Comparison of ENCODE assay signal across 8 mouse cellular contexts in genomic region chrX:160765389-160766232, GRCm38 (mm10). TPM values are rescaled to one million over a fixed set of nuclear protein-coding genes. Genes with fewer than 3 reads are reported as not detected.
DNase-seq lines count a peak whose midpoint lies in the region; ATAC-seq and TF ChIP-seq lines count a peak whose summit lies in the region.

No protein-coding gene starts in this region.

- no peaks in the 10 kb centered on the region; a peak in 1 of 4 replicates for H3K27me3 ChIP-seq in MEL (ENCODE audit: control insufficient read depth in 1 of 2, insufficient read depth in 2 of 2, low read length in 2 of 2)
- H3K27me3 ChIP-seq in forebrain, embryonic 16.5 days (replicated peaks; ENCODE audit: control insufficient read depth, insufficient read depth, low read length): 0 out of 2 replicates have a peak, but pooled peaks cover 3% of the 10 kb centered on the region
- no peaks in the 10 kb centered on the region for H3K27me3 ChIP-seq in neural tube, embryonic 14.5 days (ENCODE audit: control insufficient read depth, insufficient read depth, low read length)

- WGBS in forebrain, embryonic 16.5 days: 28% methylated on average over 30 of the region's 30 CpGs
- WGBS in neural tube, embryonic 14.5 days: 27% methylated on average over 30 of the region's 30 CpGs

- no peaks in the 10 kb centered on the region for H3K9me3 ChIP-seq in MEL (replicated peaks; ENCODE audit: insufficient read depth, low read length)
- no peaks in the 10 kb centered on the region for H3K9me3 ChIP-seq in forebrain, embryonic 16.5 days (ENCODE audit: control insufficient read depth, low read length)
- H3K9me3 ChIP-seq in neural tube, embryonic 14.5 days (ENCODE audit: control insufficient read depth, low read length): no peaks in the 10 kb centered on the region

- TF ChIP-seq RAD21 in MEL (IDR thresholded peaks at IDR 0.05; ENCODE audit: low read depth, low read length): no peak

- TF ChIP-seq EP300 in MEL (IDR thresholded peaks at IDR 0.05; ENCODE audit: low read depth in 1 of 2, low read length in 2 of 2): peak in 1 of 2 experiments; percentile 3; a peak in 1 of 4 replicates

- H3K36me3 ChIP-seq in MEL (ENCODE audit: control insufficient read depth in 1 of 2, insufficient read depth in 2 of 2, low read length in 2 of 2): peaks cover 0 to 6% of the 10 kb centered on the region in 2 experiments; a peak in 2 of 4 replicates
- H3K36me3 ChIP-seq in forebrain, embryonic 16.5 days (ENCODE audit: control insufficient read depth, insufficient read depth): no peaks in the 10 kb centered on the region
- H3K36me3 ChIP-seq in neural tube, embryonic 14.5 days (ENCODE audit: control insufficient read depth, insufficient read depth, low read length): no peaks in the 10 kb centered on the region

- TF ChIP-seq CTCF in MEL (IDR thresholded peaks at IDR 0.05 in 2 of 3, conservative IDR thresholded peaks at IDR 0.05 in 1 of 3; ENCODE audit: control insufficient read depth in 1 of 3, insufficient read depth in 1 of 3, low read depth in 2 of 3, low read length in 3 of 3, poor library complexity in 1 of 3, severe bottlenecking in 1 of 3): no peak

- H3K4me2 ChIP-seq in forebrain, embryonic 16.5 days (ENCODE audit: low read length): peak overlapping the region; percentile 50
- H3K4me2 ChIP-seq in neural tube, embryonic 14.5 days (ENCODE audit: low read depth, low read length): peak overlapping the region; percentile 40

- peak; percentile 97 for ATAC-seq in forebrain, embryonic 16.5 days
- peak; percentile 99 for ATAC-seq in neural tube, embryonic 14.5 days (ENCODE audit: low read depth)

- peak overlapping the region; percentile 91 for H3K9ac ChIP-seq in MEL (ENCODE audit: control insufficient read depth, low read depth, low read length, poor library complexity, severe bottlenecking)
- peak overlapping the region; percentile 42; the same call in 1 of the 2 replicates for H3K9ac ChIP-seq in forebrain, embryonic 16.5 days (replicated peaks; ENCODE audit: low read depth, low read length)
- no peak overlapping the region for H3K9ac ChIP-seq in neural tube, embryonic 14.5 days (replicated peaks; ENCODE audit: low read depth, low read length)

- DNase-seq in MEL (ENCODE audit: low read depth, low spot score): peak; percentile 93
- peak; percentile 85 to 93 for DNase-seq in cerebellum, adult 18-20 months
- DNase-seq in heart, postnatal 36 days: peak; percentile 93 to 96
- peak; percentile 86 to 95 for DNase-seq in layer of hippocampus, adult 18-20 months (ENCODE audit: low spot score in 2 of 2)
- peak; percentile 90 to 92 for DNase-seq in lung, adult 18-20 months
- DNase-seq in testis, postnatal 10 days (ENCODE audit: low spot score): peak; percentile 95

- H3K27ac ChIP-seq in MEL (ENCODE audit: control insufficient read depth, low read depth, low read length): peak overlapping the region; percentile 70; the same call in 1 of the 2 replicates
- no peak overlapping the region for H3K27ac ChIP-seq in forebrain, embryonic 16.5 days (ENCODE audit: low read length)
- no peak overlapping the region for H3K27ac ChIP-seq in neural tube, embryonic 14.5 days (ENCODE audit: low read depth, low read length)

- TF ChIP-seq POLR2A in MEL (IDR thresholded peaks at IDR 0.05; ENCODE audit: control insufficient read depth in 1 of 2, insufficient read depth in 1 of 2, low read depth in 1 of 2, low read length in 2 of 2, poor library complexity in 1 of 2): no peak; a peak in 1 of 4 replicates

- intact Hi-C loops in heart, postnatal 36 days (cut with DNase I): loop anchor here (5.0 to 10.0 kb wide), 4 partner anchors 181 to 1393 kb away; partner anchors contain the start of genes Eif1ax and Phka2

- peak overlapping the region; percentile 51 to 81 for H3K4me3 ChIP-seq in MEL (ENCODE audit: control insufficient read depth in 1 of 2, insufficient read depth in 1 of 2, low read depth in 2 of 2, low read length in 2 of 2)
- peak overlapping the region; percentile 49 for H3K4me3 ChIP-seq in forebrain, embryonic 16.5 days (replicated peaks; ENCODE audit: low read length)
- H3K4me3 ChIP-seq in neural tube, embryonic 14.5 days (ENCODE audit: low read depth, low read length): peak overlapping the region; percentile 40

- H3K79me2 ChIP-seq in MEL (ENCODE audit: control insufficient read depth, insufficient read depth, low read length, poor library complexity): no peaks in the 10 kb centered on the region; the same call in 1 of the 2 replicates

- H3K4me1 ChIP-seq in MEL (ENCODE audit: control insufficient read depth in 1 of 2, insufficient read depth in 2 of 2, low read length in 2 of 2): no peaks in the 10 kb centered on the region
- H3K4me1 ChIP-seq in forebrain, embryonic 16.5 days (replicated peaks; ENCODE audit: control insufficient read depth, insufficient read depth, low read length): no peaks in the 10 kb centered on the region
- no peaks in the 10 kb centered on the region for H3K4me1 ChIP-seq in neural tube, embryonic 14.5 days (ENCODE audit: control insufficient read depth, insufficient read depth, low read length)

TF ChIP-seq in MEL, 35 proteins besides CTCF, POLR2A, EP300 and RAD21:
- peak; percentile 92 for TF ChIP-seq E2F4 (IDR thresholded peaks at IDR 0.05; ENCODE audit: borderline replicate concordance, low read depth, low read length)
- no peak for TF ChIP-seq ZKSCAN1 (IDR thresholded peaks at IDR 0.05; ENCODE audit: low read depth, low read length)
- TF ChIP-seq ETS1 (IDR thresholded peaks at IDR 0.05; ENCODE audit: low read depth, low read length): no peak
- peak; percentile 80 for TF ChIP-seq SIN3A (IDR thresholded peaks at IDR 0.05; ENCODE audit: low read length)
- TF ChIP-seq TBP (IDR thresholded peaks at IDR 0.05; ENCODE audit: low read depth, low read length): peak; percentile 100
- TF ChIP-seq GATA1 (IDR thresholded peaks at IDR 0.05; ENCODE audit: low read depth, low read length): peak; percentile 78
- no peak for TF ChIP-seq MAZ (IDR thresholded peaks at IDR 0.05; ENCODE audit: low read depth, low read length)
- no peak for TF ChIP-seq CHD2 (IDR thresholded peaks at IDR 0.05; ENCODE audit: low read length)
- no peak for TF ChIP-seq CHD1 (IDR thresholded peaks at IDR 0.05; ENCODE audit: low read depth, low read length)
- TF ChIP-seq ZMIZ1 (IDR thresholded peaks at IDR 0.05; ENCODE audit: low read depth, low read length): no peak
- peak; percentile 31; the same call in 1 of the 2 replicates for TF ChIP-seq MXI1 (IDR thresholded peaks at IDR 0.05; ENCODE audit: low read depth, low read length)
- TF ChIP-seq POLR2AphosphoS2 (IDR thresholded peaks at IDR 0.05; ENCODE audit: low read length): no peak
- TF ChIP-seq ZNF384 (IDR thresholded peaks at IDR 0.05; ENCODE audit: low read depth, low read length): peak; percentile 64
- TF ChIP-seq SMC3 (IDR thresholded peaks at IDR 0.05; ENCODE audit: low read depth, low read length): no peak
- no peak; the same call in 1 of the 2 replicates for TF ChIP-seq KAT2A (conservative IDR thresholded peaks at IDR 0.05; ENCODE audit: low read depth, low read length)
- no peak for TF ChIP-seq UBTF (IDR thresholded peaks at IDR 0.05; ENCODE audit: borderline replicate concordance, insufficient read depth, low read depth, low read length)
- TF ChIP-seq GABPA (IDR thresholded peaks at IDR 0.05; ENCODE audit: low read depth, low read length): no peak
- TF ChIP-seq MYB (IDR thresholded peaks at IDR 0.05; ENCODE audit: low read depth, low read length): no peak; the same call in 1 of the 2 replicates
- no peak for TF ChIP-seq TCF12 (IDR thresholded peaks at IDR 0.05; ENCODE audit: low read depth, low read length)
- no peak for TF ChIP-seq BHLHE40 (IDR thresholded peaks at IDR 0.05; ENCODE audit: borderline replicate concordance, low read depth, low read length)
- peak; percentile 68 for TF ChIP-seq ELF1 (IDR thresholded peaks at IDR 0.05; ENCODE audit: low read depth, low read length)
- no peak for TF ChIP-seq ZC3H11A (IDR thresholded peaks at IDR 0.05; ENCODE audit: low read depth, low read length)
- no peak for TF ChIP-seq JUND (IDR thresholded peaks at IDR 0.05; ENCODE audit: low read depth, low read length)
- no peak; the same call in 1 of the 2 replicates for TF ChIP-seq MAX (IDR thresholded peaks at IDR 0.05; ENCODE audit: low read length)
- TF ChIP-seq MAFK (IDR thresholded peaks at IDR 0.05; ENCODE audit: borderline replicate concordance, low read depth, low read length): peak; percentile 98
- TF ChIP-seq NRF1 (IDR thresholded peaks at IDR 0.05; ENCODE audit: insufficient read depth, low read depth, low read length, poor library complexity, severe bottlenecking): 0 out of 2 replicates have a peak, but pooled peaks have one; percentile 7

RNA-seq across cellular contexts. Expression of gene Rs1, which starts 2.2 kb away (rescaled TPM):
- total RNA-seq in MEL (2012; rRNA removed): not detected in 2 replicates
- under 1 TPM in 1 of 2 experiments, not detected in 1; 0.03 TPM for polyA plus RNA-seq in MEL (2012; ENCODE audit: insufficient read depth in 1 of 2, insufficient read length in 2 of 2, low read depth in 1 of 2, low replicate concordance in 2 of 2, missing spikeins in 1 of 2)
- 0.07 and 0.18 TPM in 2 replicates for polyA plus RNA-seq in forebrain, embryonic 16.5 days (2015; fragmentation: Nextera tagmentation; extraction: Ambion mirVana)
- under 1 TPM; 0.33 to 0.46 TPM for total RNA-seq in heart, postnatal 36 days (2021)
- under 1 TPM; 0.05 to 0.30 TPM for total RNA-seq in layer of hippocampus, adult 18-20 months (2021)
- polyA plus RNA-seq in neural tube, embryonic 14.5 days (2014; fragmentation: Nextera tagmentation; extraction: Ambion mirVana): 0.04 and 0.08 TPM in 2 replicates

RNA-seq across cellular contexts. Expression of gene Ppef1, which starts 30.0 kb away (rescaled TPM):
- 0.07 and 0.15 TPM in 2 replicates for total RNA-seq in MEL (2012; rRNA removed)
- polyA plus RNA-seq in MEL (2012; ENCODE audit: insufficient read depth in 1 of 2, insufficient read length in 2 of 2, low read depth in 1 of 2, low replicate concordance in 2 of 2, missing spikeins in 1 of 2): not detected
- 0.10 and 0.96 TPM in 2 replicates for polyA plus RNA-seq in forebrain, embryonic 16.5 days (2015; fragmentation: Nextera tagmentation; extraction: Ambion mirVana)
- not detected for total RNA-seq in heart, postnatal 36 days (2021)
- total RNA-seq in layer of hippocampus, adult 18-20 months (2021): 1 to 10 TPM in 1 of 2 experiments, under 1 TPM in 1; 0.38 to 1.4 TPM
- 3.2 and 18.8 TPM in 2 replicates for polyA plus RNA-seq in neural tube, embryonic 14.5 days (2014; fragmentation: Nextera tagmentation; extraction: Ambion mirVana)
